Mouse (Mus musculus): ENCODE measurements around the gene Trpt1. TPM values are rescaled to one million over a fixed set of nuclear protein-coding genes. Genes with fewer than 3 reads are reported as not detected.
A peak's percentile ranks its signal among the peaks of the same experiment; 100 is the strongest.

Gene Trpt1
- polyA plus RNA-seq, 1 experiment from 2014 or later = 12.1 TPM

DNA sequence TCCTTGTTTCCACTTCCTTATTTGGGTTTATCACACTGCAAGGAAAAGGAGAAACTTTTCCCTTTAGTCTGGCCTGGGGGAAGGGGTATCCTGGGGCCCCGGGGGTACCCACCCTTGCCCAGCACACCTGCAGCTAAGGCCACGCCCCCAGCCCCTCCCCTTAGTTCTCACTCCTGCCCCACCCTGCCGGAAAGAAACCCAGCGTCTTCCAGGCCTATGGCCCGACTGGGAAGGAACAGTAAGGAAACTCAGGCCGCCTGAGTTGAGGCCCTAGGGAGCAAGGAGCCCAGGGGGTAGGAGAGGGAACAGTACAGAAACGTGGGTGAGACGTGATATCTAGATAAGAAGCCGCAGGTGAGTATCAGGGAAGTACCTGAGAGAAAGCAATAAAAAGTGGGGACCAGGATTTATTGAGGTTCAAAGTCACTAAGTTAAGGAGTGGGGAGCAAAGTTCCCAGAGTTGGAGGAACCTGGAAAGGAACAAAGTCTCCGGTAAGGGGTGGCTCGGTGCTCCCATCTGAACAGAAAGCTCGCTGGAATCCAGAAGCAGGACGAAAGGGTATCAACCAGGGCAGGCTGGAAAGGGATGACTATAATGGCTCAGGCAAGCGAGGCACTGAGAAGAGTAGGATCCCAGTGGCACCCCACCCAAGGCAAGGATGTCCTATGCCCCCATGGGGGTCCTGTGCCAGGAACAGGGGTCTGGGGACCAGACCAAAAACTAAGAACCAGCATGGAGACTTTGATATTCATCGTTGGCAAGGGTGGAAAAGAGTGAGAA lies 27.2 kb upstream of the Trpt1 start:
- Histone ChIP-seq H3K36me3 (peaks cover 32% of the 10 kb centered on the region), H3K4me2 (peak overlapping the region; percentile 72), H3K27ac (peak overlapping the region; percentile 61), H3K4me1 (peaks cover 50% of the 10 kb centered on the region), H3K27me3 (no peaks in the 10 kb centered on the region), H3K9ac (peak overlapping the region; percentile 73), H3K9me3 (replicated peaks) (no peaks in the 10 kb centered on the region), H3K4me3 (replicated peaks) (peak overlapping the region; percentile 78)
- ATAC-seq (replicated peaks; ENCODE audit: low FRiP score) = no peak
- WGBS = 7% methylated on average over 15 of the region's 15 CpGs

DNA sequence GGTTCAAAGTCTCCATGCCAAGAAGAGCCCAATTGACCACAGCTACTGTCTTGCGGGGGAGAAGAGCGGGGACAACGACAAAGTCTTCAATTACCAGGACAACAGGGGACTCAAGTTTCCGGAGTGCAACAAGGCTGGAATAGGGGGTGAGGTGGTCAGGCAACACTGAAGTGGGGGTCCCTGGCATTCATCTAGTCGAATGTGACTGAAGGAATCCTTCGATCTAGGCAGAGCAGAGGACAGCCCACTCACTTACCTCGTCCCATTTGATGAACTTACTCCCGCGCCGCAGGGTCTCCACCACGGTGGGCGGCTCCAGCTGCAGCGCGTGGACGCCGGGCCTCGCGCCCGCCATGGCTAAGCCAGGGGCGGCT lies 26.7 kb upstream of the Trpt1 start:
- Histone ChIP-seq H3K4me3 (replicated peaks) (peak overlapping the region; percentile 78), H3K27ac (peak overlapping the region; percentile 61), H3K4me2 (peak overlapping the region; percentile 72), H3K9me3 (replicated peaks) (no peaks in the 10 kb centered on the region), H3K4me1 (peaks cover 55% of the 10 kb centered on the region), H3K36me3 (peaks cover 26% of the 10 kb centered on the region), H3K27me3 (no peaks in the 10 kb centered on the region), H3K9ac (peak overlapping the region; percentile 73)
- WGBS = 0% methylated on average over 20 of the region's 20 CpGs
- ATAC-seq (replicated peaks; ENCODE audit: low FRiP score) = peak; percentile 12

DNA sequence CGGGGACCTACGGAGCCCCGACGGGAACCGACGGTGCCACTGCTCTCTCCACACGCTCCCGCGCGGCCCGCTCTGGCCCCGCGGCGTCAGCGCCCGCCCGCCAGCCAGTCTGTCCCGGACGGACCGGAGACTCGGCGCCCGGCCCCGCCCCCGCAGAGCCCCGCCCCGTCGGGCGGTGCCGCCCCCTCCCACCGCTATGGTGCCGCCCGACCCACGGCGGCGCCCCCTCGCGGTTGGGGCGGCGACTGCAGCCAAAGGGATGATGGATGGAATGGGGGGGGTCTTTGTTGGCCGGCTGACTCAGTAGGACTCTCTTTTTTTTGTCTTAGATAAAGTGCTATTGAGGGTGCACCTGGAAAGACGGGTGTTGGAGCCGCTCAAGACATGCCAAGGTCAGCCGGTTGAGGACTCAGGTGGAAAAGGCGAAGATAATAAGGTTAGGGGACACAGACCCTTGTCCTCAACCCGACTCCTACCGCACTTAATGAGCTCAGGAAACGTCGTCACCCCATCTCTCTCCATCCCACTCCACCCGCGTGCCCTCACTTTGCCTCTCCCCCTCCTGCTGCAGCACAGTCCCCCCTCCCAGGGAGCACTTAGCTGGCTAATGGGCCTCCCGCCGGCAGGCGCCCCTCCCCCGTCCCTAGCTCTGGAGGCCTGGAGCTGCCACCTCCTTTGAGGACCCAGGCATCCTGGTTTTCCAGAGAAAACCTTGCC lies 26.1 kb upstream of the Trpt1 start:
- no peaks in the 10 kb centered on the region for H3K27me3 ChIP-seq
- peak; percentile 40 for ATAC-seq (replicated peaks; ENCODE audit: low FRiP score)
- WGBS = under 1% methylated on average over 54 of the region's 55 CpGs
- peaks cover 55% of the 10 kb centered on the region for H3K4me1 ChIP-seq
- peaks cover 21% of the 10 kb centered on the region for H3K36me3 ChIP-seq
- H3K27ac ChIP-seq = peak overlapping the region; percentile 61
- no peaks in the 10 kb centered on the region for H3K9me3 ChIP-seq (replicated peaks)
- H3K4me3 ChIP-seq (replicated peaks) = peak overlapping the region; percentile 78
- H3K9ac ChIP-seq = peak overlapping the region; percentile 73
- H3K4me2 ChIP-seq = peak overlapping the region; percentile 72

DNA sequence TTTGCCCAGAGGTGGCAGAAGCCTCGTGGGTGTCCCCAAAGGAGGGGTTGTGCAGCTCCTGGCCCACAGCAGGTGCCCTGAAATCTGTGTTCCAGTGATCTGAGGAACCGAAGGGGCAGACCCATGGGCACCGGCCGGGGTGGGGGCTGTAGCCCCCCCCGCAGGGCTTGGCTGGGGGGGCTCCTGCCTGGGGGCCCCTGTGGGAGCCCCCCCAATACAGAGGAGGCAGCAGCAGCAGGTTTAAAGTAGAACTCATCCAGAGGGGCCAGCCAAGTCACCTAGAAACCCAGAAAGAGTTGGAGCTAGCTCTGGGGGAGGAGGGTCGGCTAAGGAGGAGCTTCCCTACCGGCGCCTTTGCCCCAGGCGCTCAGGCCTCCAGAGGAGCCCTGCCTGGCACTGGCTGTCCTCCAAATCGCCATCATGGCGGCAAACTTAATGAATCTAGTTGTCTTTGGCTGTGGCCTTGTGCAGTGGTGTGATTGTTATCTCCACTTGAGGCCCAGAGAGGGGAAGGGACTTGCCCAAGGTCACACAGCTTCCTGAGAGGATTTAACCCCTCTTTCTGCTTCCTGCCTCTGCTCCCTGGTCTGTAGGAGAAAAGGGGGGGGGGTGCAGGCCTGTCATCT lies 25.4 kb upstream of the Trpt1 start:
- Histone ChIP-seq H3K9me3 (replicated peaks) (no peaks in the 10 kb centered on the region), H3K27ac (peak overlapping the region; percentile 11; the same call in 1 of the 2 replicates), H3K27me3 (no peaks in the 10 kb centered on the region), H3K4me2 (peak overlapping the region; percentile 72), H3K36me3 (peaks cover 13% of the 10 kb centered on the region), H3K4me1 (peaks cover 55% of the 10 kb centered on the region), H3K4me3 (replicated peaks) (peak overlapping the region; percentile 78), H3K9ac (no peak overlapping the region)
- WGBS = 21% methylated on average over 11 of the region's 11 CpGs
- no peak for ATAC-seq (replicated peaks; ENCODE audit: low FRiP score)

DNA sequence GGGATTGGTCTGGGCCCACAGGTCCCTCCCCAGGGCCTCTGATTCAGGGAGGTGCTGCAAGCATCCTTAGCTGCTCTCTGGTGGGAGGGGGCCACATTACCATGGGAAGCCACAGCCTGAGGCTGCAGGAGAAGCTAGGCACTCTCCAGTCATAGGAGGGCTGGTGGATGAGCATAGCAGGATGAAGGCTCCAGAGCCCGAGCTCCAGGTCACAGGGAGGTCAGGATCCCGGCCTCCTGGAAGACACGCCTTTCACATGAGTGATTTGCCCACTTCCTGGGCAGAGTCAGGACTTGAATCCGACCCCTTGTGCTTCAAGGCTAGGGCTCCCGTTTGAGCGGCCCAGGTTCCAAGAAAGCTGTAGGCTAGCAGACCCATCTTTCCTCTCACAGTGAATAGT lies 24.3 kb upstream of the Trpt1 start:
- WGBS = 17% methylated on average over 6 of the region's 6 CpGs

DNA sequence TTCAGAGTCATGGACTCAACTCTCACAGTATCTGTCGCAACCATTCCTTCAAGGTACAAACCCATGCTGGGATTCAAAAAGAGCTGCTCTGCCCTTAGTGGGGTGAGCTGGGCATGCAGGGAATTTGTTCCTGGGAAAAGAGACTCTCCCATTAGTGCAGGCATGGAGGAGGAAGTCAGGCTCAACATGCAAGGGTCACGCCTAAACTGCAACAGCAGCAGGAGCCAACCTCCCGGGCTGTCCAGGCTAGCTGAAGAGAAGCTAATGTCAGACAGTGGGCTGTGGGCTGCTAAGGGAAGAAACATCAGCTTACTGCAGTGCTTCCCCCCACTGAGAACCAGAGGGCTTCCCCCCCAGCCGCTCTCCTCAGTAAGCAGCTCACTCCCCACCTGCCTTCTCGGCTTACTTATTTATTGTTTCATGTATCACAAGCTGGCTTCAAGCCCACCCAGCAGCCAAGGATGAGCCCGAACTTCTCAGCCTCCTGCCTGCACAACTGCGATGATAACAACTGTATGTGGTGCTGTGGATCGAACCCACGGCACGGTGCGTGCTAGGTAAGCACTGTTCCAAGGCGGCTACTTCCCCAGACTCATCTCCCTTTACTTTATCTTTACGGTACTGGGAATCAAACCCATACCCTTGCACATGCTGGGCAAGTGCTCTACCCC lies 23.5 kb upstream of the Trpt1 start:
- ATAC-seq (replicated peaks; ENCODE audit: low FRiP score) = no peak
- peaks cover 71% of the 10 kb centered on the region for H3K4me1 ChIP-seq
- H3K9me3 ChIP-seq (replicated peaks) = no peaks in the 10 kb centered on the region
- no peak overlapping the region for H3K9ac ChIP-seq
- H3K36me3 ChIP-seq = peaks cover 3% of the 10 kb centered on the region
- H3K4me2 ChIP-seq = no peak overlapping the region
- peak overlapping the region; percentile 57; the same call in 1 of the 2 replicates for H3K27ac ChIP-seq
- H3K4me3 ChIP-seq (replicated peaks) = no peak overlapping the region
- H3K27me3 ChIP-seq = no peaks in the 10 kb centered on the region
- 72% methylated on average over 13 of the region's 13 CpGs for WGBS

More for the DNA sequence above, 24.3 kb upstream of the Trpt1 start:
- Histone ChIP-seq H3K4me1 (peaks cover 65% of the 10 kb centered on the region), H3K27me3 (no peaks in the 10 kb centered on the region), H3K27ac (peak overlapping the region; percentile 57; the same call in 1 of the 2 replicates), H3K4me3 (replicated peaks) (no peak overlapping the region), H3K9ac (0 out of 2 replicates have a peak overlapping the region, but pooled peaks have one; percentile 7), H3K4me2 (0 out of 2 replicates have a peak overlapping the region, but pooled peaks have one; percentile 3), H3K36me3 (peaks cover 3% of the 10 kb centered on the region), H3K9me3 (replicated peaks) (no peaks in the 10 kb centered on the region)
- no peak for ATAC-seq (replicated peaks; ENCODE audit: low FRiP score)

DNA sequence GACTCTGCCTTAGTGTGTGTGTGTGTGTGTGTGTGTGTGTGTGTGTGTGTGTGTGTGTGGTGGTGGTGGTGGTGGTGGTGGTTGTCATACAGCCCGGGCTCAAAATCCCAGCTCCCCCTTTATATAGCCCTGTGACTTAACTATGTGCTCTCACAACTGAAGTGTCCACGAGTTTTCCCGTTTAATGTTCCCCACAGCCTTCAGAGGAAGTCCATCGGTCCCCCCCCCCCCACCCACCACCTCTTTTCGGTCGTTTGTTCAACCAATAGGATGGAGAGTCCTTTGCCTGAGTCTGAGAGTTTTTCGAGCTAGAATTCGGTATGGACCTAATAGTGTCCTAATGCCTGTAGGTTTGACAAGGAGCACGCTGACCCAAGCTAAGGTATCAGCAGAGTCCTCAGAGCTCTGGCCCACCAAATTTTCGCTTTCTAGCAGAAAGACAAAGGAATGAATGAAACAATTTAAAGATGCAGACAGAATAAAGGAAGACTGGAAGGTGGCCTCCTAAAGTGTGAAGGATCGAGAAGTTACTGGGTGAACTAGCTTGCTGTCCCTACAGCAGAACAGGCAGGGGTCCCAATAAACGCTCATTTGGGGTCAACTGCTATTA lies 22.2 kb upstream of the Trpt1 start:
- Histone ChIP-seq H3K4me2 (peak overlapping the region; percentile 84), H3K36me3 (peaks cover 16% of the 10 kb centered on the region), H3K4me1 (peaks cover 72% of the 10 kb centered on the region), H3K4me3 (replicated peaks) (peak overlapping the region; percentile 62), H3K9me3 (replicated peaks) (no peaks in the 10 kb centered on the region), H3K9ac (peak overlapping the region; percentile 66), H3K27ac (peak overlapping the region; percentile 94), H3K27me3 (no peaks in the 10 kb centered on the region)
- 28% methylated on average over 11 of the region's 12 CpGs for WGBS
- ATAC-seq (replicated peaks; ENCODE audit: low FRiP score) = no peak

DNA sequence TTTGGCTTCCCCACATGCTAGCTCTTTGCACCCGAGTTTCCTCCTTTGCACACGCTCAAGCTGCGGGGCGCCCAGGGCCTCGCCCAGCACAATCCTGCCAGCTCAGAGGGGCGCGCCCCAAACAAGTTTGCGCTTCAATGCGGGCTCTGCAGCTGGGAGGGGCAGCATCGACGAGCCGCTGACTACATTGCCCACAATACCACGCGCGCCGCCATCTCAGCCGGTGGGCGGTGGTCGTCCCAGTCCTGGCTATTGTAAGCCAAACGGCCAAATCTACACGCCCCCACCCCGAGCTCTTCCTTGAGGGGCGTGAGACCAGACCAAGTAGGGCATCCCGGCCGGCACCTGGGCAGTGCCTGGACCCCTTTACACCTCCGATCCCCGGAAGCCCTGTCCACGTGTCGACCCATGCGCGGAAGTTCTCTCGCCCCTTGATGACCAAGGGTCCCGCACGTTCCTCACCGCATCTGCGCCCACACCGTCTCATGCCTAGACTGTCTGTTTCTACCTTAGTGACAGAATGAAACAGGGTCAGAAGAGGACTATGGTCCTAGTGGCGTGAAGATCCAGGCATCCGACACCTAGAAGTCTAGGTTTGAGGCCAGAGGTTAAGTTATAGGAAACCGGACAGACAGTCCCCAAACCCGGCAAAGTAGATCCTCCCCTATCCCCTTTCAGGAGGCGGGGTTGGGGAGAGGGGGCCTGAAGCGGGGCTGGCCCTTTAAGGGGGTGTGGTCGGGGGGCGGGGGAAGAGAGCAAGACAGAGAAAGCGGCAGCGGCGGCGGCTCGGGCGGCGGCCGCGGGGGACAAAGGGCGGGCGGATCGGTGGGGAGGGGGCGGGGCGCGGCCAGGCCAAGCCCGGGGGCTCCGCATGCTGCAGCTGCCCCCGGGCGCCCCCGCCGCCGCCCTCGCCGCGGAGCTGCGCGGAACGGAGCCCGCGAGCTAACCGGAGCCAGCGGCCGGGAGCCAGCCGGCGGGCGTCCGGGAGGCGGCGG lies 21.4 kb upstream of the Trpt1 start, which contains the start of gene Ppp1r14b:
Ppp1r14b (plus strand) TSS at position 758 of the 995 bp plus-strand sequence.
- Histone ChIP-seq H3K27me3 (no peaks in the 10 kb centered on the region), H3K9me3 (replicated peaks) (no peaks in the 10 kb centered on the region), H3K4me1 (peaks cover 72% of the 10 kb centered on the region), H3K9ac (peak within 1 kb of the TSS; percentile 66), H3K27ac (peak within 1 kb of the TSS; percentile 94), H3K4me3 (replicated peaks) (peak within 1 kb of the TSS; percentile 62), H3K36me3 (peaks cover 19% of the 10 kb centered on the region), H3K4me2 (peak within 1 kb of the TSS; percentile 84)
- ATAC-seq (replicated peaks; ENCODE audit: low FRiP score) = peak; percentile 69
- under 1% methylated on average over 62 of the region's 84 CpGs for WGBS

DNA sequence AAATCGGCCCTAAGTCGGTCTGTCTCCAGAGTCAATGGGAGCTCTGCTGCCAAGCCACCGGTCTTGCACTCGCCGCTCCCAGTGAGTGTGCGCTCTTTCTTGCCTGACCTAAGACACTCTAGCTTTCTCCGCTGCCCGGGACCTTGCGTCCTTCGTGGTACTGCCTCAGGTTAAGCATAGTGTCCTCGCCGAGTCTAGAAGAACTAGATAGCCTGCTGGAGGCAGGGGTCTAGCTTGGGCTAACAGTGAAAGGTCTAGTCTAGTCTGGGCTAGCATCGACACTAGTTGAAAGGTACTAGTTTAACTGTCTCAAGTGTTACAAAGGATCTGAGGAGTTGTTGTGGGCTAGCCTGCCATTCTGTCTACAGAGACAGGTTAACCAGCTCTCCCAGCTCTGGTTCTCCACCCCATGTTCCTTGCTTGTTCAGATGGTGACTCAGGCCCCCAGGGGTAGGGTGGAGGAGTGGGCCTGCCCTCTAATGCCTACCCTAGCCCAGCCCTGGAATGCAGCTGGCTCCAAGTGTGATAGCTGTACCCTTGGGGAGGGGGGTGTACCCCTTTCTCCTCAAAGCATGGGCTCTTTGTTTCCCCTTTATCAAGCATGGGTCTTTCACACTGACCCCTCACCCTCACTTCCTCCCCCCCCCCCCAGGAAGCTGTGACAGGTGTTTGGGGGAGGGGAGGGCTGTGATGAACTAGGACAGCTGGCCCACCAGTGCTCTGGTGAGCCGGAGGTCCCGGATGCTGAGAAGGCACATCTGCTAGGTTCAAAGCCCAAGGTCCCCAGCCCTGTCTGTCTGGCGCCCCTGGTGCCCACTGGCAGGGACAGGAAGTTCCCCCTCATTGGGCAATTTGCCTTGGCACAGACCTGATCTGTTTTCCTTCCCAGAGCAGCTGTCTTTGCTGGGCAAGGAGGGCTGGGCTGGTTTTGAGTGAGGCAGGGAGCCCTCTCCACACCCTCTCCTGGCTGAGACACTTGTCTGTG lies 20.1 kb upstream of the Trpt1 start, which contains the start of gene Plcb3:
Plcb3 (minus strand) TSS at position 934 of the 985 bp plus-strand sequence.
- 0% methylated on average over 16 of the region's 16 CpGs for WGBS
- H3K36me3 ChIP-seq = peaks cover 19% of the 10 kb centered on the region
- H3K4me1 ChIP-seq = peaks cover 60% of the 10 kb centered on the region
- H3K9me3 ChIP-seq (replicated peaks) = no peaks in the 10 kb centered on the region
- no peaks in the 10 kb centered on the region for H3K27me3 ChIP-seq
- no peak for ATAC-seq (replicated peaks; ENCODE audit: low FRiP score)
- peak within 1 kb of the TSS; percentile 62 for H3K4me3 ChIP-seq (replicated peaks)
- H3K4me2 ChIP-seq = peak within 1 kb of the TSS; percentile 84
- H3K9ac ChIP-seq = peak within 1 kb of the TSS; percentile 66
- H3K27ac ChIP-seq = peak within 1 kb of the TSS; percentile 94
